9 mouse cellular contexts compared by ENCODE assay signal in the genomic region with DNA sequence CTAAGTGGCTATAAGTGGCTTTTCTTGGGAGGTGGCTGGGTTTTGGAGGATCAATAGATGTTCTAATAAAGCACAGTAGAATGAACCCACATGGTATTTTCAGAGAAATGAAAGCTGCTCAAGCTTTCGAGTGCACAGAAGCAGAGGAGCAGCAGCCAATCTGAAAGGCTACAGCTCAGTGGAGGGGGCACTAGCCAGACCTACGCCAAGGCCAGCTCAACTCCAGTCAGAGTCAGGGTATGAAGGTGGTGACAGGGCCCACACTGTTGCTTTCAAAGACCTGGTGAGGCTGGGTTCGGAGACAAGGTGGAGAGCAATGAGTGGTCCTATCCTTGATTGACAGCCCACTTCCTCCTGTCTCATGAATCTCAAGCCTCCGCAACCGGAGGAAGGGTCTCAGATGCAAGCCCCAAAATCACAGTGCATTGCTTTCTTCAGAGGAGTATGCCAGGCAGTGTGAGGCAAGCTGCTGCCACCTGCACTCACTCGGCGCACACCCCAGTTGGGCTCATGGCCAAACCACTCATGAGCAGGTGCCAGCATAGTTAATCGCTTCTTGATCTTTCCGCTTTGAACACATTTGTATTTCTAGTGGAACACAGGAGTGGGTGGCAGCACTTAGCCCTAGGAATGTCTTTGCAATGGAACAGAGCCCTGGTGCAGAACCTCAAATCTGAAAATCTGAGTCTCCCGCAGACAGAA.
DNase-seq lines count a peak whose midpoint lies in the region; ATAC-seq and TF ChIP-seq lines count a peak whose summit lies in the region.
"Had no signal": no experiment of that assay in that cellular context is flagged by ENCODE, and none has a peak within 500 bp of the region (broad histone marks: within the 10 kb centered on the region; RNA-seq: fewer than 3 reads in every experiment).

No protein-coding gene starts in this region.

- H3K4me1 ChIP-seq in forebrain, embryonic 13.5 days, result peaks cover 17% of the 10 kb centered on the region
- no peaks in the 10 kb centered on the region for H3K4me1 ChIP-seq in forebrain, embryonic 11.5 days (replicated peaks; ENCODE audit: control insufficient read depth, insufficient read depth, low read length)
- H3K4me1 ChIP-seq in thymus, adult 2 months (replicated peaks; ENCODE audit: control insufficient read depth, insufficient read depth, low read length), result no peaks in the 10 kb centered on the region
- H3K4me1 ChIP-seq: liver, embryonic 13.5 days had no signal

- intact Hi-C loops in left cerebral cortex, postnatal 10 days (cut with DNase I), result no loop called here

- H3K27ac ChIP-seq in forebrain, embryonic 13.5 days, result no peak overlapping the region
- no peak overlapping the region for H3K27ac ChIP-seq in forebrain, embryonic 11.5 days (ENCODE audit: low read depth, low read length)
- H3K27ac ChIP-seq in thymus, adult 2 months (ENCODE audit: control insufficient read depth, insufficient read depth, low read length), result no peak overlapping the region
- H3K27ac ChIP-seq: liver, embryonic 13.5 days had no signal

- H3K4me3 ChIP-seq in forebrain, embryonic 13.5 days, result no peak overlapping the region
- no peak overlapping the region for H3K4me3 ChIP-seq in forebrain, embryonic 11.5 days (ENCODE audit: low read depth, low read length)
- H3K4me3 ChIP-seq in thymus, adult 2 months (ENCODE audit: control insufficient read depth, insufficient read depth, low read length), result no peak overlapping the region
- H3K4me3 ChIP-seq: liver, embryonic 13.5 days had no signal

- peak; percentile 79 for ATAC-seq in forebrain, embryonic 13.5 days
- no peak for ATAC-seq in forebrain, embryonic 11.5 days (replicated peaks; ENCODE audit: low FRiP score)

- WGBS in forebrain, embryonic 13.5 days, result 58% methylated on average over 10 of the region's 10 CpGs
- WGBS in forebrain, embryonic 11.5 days, result 86% methylated on average over 10 of the region's 10 CpGs
- WGBS in thymus, adult 2 months, result 70% methylated on average over 10 of the region's 10 CpGs

- no peak for TF ChIP-seq CTCF in thymus, adult 2 months (IDR thresholded peaks at IDR 0.05; ENCODE audit: borderline replicate concordance, control insufficient read depth, extremely low read depth, insufficient read depth, low read length, poor library complexity)

- DNase-seq in forebrain, embryonic 11.5 days (ENCODE audit: low spot score), result no peak
- DNase-seq in cerebellum, adult 18-20 months, result peak; percentile 70 to 73
- peak; percentile 78 for DNase-seq in kidney, adult 8-10 months
- DNase-seq in left cerebral cortex, postnatal 10 days (ENCODE audit: extremely low spot score in 1 of 2, low spot score in 2 of 2), result peak; percentile 51
- peak; percentile 74 to 79 for DNase-seq in right cerebral cortex, adult 2 months (ENCODE audit: low spot score in 2 of 2)
- DNase-seq in thymus, adult 2 months, result no peak
- no peak for DNase-seq in spleen, postnatal 4 days (ENCODE audit: low spot score in 2 of 2)
- DNase-seq: liver, embryonic 13.5 days had no signal

- no peaks in the 10 kb centered on the region for H3K9me3 ChIP-seq in forebrain, embryonic 13.5 days (replicated peaks)
- H3K9me3 ChIP-seq in forebrain, embryonic 11.5 days (ENCODE audit: control insufficient read depth, low read length), result no peaks in the 10 kb centered on the region
- H3K9me3 ChIP-seq: liver, embryonic 13.5 days had no signal

- H3K27me3 ChIP-seq in forebrain, embryonic 13.5 days, result peaks cover 6% of the 10 kb centered on the region
- H3K27me3 ChIP-seq in forebrain, embryonic 11.5 days (ENCODE audit: control insufficient read depth, insufficient read depth, low read length), result no peaks in the 10 kb centered on the region
- H3K27me3 ChIP-seq in thymus, adult 2 months (ENCODE audit: control insufficient read depth, insufficient read depth, low read length), result no peaks in the 10 kb centered on the region
- H3K27me3 ChIP-seq: liver, embryonic 13.5 days had no signal

- no peak overlapping the region for H3K4me2 ChIP-seq in forebrain, embryonic 13.5 days
- no peak overlapping the region for H3K4me2 ChIP-seq in forebrain, embryonic 11.5 days (ENCODE audit: low read depth, low read length, severe bottlenecking)
- H3K4me2 ChIP-seq: liver, embryonic 13.5 days had no signal

- no peak for TF ChIP-seq POLR2A in thymus, adult 2 months (IDR thresholded peaks at IDR 0.05; ENCODE audit: control insufficient read depth, extremely low read depth, insufficient read depth, low read length, poor library complexity)

- H3K9ac ChIP-seq in forebrain, embryonic 13.5 days, result no peak overlapping the region
- H3K9ac ChIP-seq in forebrain, embryonic 11.5 days (ENCODE audit: low read length), result no peak overlapping the region
- H3K9ac ChIP-seq: liver, embryonic 13.5 days had no signal

- H3K36me3 ChIP-seq in forebrain, embryonic 13.5 days (ENCODE audit: poor library complexity, severe bottlenecking), result no peaks in the 10 kb centered on the region
- no peaks in the 10 kb centered on the region for H3K36me3 ChIP-seq in forebrain, embryonic 11.5 days (ENCODE audit: control insufficient read depth, insufficient read depth, low read length)
- no peaks in the 10 kb centered on the region for H3K36me3 ChIP-seq in thymus, adult 2 months (ENCODE audit: control insufficient read depth, insufficient read depth, low read length)
- H3K36me3 ChIP-seq: liver, embryonic 13.5 days had no signal

Comparison
In these comparisons a context has a peak if more than half of its experiments do, and no peak if none do; other contexts are left out.
1. DNase-seq: peak in cerebellum, adult 18-20 months (2 of 2), kidney, adult 8-10 months (2 of 2), left cerebral cortex, postnatal 10 days (2 of 2) and right cerebral cortex, adult 2 months (2 of 2); none in forebrain, embryonic 11.5 days (single experiment), thymus, adult 2 months (single experiment) and spleen, postnatal 4 days (0 of 2).